Mouse (Mus musculus) cerebellum, adult 18-20 months (tissue): ENCODE measurements around the gene Mbtd1.

Source experiments
- DNase-seq, 2 experiments: peaks; one replicate each; pipeline ENCODE4 v3.0.0; 2021

Mbtd1 gene

DNA sequence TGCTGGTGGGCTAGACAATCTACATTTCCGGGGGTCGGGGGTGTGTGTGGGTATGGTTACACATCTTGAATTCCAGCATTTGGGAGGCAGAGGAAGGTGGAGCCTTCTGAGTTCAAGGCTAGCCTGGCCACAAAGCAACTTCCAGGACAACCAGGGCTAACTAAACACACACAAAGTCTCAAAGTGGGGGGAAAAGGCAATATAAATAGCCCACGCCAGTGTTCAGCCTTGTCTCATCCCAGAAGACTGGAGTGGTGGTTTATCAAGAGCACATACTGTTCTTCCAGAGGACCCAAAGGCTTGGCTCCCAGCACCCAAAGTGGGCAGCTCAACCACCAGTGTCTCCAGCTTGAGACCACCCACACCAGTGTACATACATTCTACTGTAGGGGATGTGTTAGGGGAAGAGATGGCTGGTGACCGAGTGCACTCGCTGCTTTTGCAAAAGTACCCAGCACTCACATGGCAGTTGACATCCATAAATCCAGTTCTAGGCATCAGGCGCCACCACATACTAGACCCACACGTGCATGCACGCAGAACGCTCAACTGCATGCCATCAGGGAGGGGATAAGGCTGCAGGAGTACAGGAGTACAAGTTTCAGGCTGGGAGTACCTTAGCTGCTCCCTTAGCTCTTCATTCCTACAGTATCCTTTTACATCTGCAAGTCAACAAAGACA, 63.4 kb downstream of the Mbtd1 start:
- no peak for DNase-seq

DNA sequence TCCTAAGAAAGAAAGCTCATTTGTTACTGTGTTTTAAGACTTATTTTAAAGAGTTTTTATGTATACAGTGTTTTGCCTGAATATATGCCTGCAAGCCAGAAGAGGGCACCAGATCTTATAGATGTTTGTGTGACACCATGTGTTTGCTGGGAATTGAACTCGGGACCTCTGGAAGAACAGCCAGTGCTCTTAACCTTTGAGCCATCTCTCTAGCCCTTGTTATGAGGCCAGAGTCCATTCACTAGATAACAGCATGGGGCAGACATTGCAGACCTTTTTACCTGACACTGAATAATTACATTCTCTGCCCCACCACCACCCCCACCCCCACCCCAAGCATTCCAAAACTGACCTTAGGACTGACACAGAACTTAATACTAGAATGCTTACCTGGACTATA, 64.4 kb downstream of the Mbtd1 start:
- DNase-seq, result no peak

DNA sequence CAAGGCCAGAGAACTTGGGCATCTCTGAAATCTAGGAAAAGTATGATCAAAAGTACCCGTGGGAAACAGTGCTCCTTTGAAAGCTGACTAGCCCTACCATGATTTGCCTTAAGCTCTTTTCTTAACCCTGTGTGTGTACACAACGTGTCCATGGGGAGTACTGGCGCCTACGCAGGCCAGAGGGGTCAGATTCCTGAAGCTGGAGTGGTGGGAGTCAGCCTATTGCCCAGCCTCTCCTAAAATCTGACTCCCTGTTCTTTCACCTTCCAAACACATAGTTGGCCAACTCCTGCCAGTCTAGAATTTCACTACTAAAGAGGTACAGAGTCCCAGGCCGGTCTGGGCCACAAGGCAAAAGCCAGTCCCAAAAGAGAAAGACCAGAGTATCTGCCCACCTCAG, 66.7 kb downstream of the Mbtd1 start:
- no peak for DNase-seq

GRCm38 (mm10) chr11:93954738-93955255, 69.1 kb downstream of the Mbtd1 start:
- DNase-seq, result peak in 1 of 2 experiments; percentile 16

GRCm38 (mm10) chr11:93955256-93956150, 69.9 kb downstream of the Mbtd1 start:
- peak; percentile 80 to 88 for DNase-seq

- peak; percentile 19 to 30 for DNase-seq
Measured at GRCm38 (mm10) chr11:93956159-93956558, 70.5 kb downstream of the Mbtd1 start, which contains the start of gene Nme2. Nme2 (minus strand) TSS chr11:93956259.

DNA sequence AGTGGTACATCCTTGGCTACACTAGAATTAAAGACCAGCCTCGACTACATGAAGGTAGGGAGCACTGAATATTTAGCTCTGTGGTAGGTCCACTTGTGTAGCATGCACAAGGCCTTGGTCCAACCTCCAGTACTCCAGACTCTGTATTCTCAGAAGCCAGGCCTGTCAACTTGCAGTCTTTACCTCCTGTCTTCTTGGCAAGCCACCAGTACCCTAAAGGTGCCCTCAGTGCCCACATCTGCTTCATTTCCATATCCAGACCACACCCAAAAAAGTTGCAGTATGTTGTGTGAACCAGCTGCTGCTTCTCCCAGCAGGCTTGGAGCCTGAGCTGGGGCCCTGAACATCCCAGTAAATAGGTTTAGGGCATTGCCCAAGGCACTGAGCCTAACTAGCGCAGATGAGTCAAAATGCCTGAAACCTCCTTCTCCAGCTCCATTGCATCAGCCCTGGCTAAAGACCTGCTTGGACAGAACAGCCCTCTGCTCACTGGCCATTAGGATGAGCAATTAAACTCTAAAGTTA, 71.4 kb downstream of the Mbtd1 start:
- DNase-seq, result no peak

DNA sequence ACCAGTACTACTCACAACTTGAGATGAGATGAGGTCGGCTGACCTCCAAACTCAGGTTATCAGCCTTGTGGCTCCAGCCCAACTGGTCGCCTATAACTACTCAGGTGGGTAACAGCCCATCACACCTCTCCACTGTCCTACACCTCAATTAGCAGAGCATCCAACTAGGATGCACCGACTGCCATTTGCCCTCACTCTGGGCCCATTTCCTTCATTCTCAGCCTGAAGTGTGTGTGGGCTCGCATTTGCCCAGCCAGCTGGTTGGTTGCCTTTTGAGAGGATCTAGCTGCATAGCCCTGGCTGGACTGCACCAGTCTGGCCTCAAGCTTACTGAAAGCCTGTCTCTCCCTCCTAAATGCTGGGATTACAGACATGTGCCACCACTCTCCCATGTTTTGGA, 72.1 kb downstream of the Mbtd1 start:
- no peak for DNase-seq

GRCm38 (mm10) chr11:93961482-93961881, 75.8 kb downstream of the Mbtd1 start:
- no peak for DNase-seq

DNA sequence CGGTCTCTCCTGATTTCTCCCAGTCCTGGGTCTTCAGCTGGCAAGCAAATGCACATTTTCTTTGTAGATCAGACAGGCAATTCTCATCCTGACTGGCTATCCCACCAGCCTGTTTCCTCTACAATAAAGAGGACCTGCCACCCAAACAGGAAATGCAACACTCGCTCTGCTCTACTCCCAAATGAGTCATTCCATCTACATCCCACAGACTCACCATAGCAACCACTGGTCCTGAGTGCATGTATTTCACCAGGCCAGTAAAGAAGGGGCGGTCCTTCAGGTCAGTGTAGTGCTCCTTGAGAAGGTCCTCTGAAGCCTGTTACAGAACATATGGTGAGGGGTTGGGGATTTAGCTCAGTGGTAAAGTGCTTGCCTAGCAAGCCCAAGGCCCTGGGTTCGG, 77.4 kb downstream of the Mbtd1 start:
- no peak for DNase-seq

DNA sequence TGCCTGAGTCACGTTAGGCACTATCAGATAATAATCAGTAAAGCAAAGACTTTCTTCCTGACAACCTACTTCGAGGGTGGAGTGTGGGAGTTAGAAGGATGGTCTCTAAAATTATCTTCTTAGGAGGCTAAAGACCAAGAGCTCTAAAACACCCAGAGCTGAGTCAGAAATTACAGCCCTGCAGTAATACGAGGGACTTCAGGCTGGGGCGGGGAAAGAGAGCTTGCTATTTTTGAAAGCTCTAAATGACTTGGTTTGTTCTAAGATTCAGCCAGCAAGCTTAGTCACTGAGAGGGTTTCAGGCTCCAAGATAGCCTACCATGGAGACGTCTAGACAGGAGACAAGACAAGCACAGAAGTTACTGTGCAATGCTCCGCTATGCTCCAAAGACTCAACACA, 79.7 kb downstream of the Mbtd1 start:
- DNase-seq, result no peak

DNA sequence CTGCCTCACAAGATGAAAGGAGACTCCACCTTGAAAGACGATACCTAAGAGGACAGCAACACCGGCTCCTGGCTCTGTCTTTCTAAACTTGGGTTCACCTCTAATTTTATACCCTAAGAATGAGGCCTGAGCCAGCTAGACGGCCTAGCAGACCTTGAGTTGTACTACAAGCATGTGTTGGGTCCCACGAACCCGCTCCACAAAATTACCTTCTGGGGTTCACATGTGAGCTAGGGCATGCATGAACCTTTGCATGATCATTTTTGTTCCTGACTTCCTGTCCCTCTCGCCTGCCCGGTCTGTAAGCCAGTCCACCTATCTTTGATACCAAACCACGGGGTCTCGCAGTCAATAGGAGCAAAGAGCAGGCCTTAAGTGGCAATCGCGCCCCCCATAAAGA, 81.7 kb downstream of the Mbtd1 start:
- peak in 1 of 2 experiments; percentile 25 for DNase-seq

DNA sequence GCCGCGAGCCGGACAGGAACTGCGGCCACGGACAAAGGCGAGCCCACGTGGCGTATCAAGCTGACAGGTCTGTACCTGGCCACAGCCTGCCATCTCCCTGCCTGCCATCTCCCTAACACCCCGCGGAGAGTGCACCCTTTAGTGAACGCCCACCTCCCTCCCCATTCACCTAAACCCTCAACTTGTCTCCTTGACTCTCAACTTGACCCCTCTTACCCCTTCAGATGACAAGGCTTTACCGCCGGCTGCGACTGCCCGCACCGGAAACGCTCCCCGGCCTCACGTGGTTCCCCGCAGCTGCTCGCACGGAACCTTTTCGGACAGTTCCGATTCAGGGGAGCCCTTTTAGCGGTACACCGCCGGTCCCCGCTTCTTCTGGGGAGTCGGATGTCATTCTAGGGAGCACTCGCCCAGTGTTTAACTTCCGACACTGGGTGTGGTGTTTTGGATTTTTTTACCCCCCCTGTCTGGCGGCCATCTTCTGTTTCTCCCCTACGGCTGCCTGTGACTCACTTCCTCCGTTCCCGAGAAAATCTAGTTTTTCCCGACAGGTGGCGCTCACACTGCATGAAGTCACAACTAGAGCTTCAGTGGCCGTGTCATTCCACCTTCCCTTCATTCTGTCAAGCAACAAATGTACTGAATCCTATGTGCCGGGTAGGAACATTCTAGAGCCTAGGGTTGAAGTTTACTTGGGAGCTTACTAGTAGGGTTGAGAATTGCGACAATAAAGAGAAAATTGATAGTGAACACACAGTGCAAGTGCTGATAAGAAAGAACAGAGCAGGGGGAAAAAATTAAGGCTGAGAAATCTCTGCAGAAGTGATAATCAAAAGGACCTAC, 82.6 kb downstream of the Mbtd1 start, which contains the start of the genes Gm20390 and Nme1:
Gene Gm20390, minus strand, starts transcription at position 289 of the 843 bp plus-strand sequence.
Gene Nme1, minus strand, starts transcription at position 517 of the 843 bp plus-strand sequence.
- DNase-seq, result peak; percentile 97

- DNase-seq, result no peak
Measured at GRCm38 (mm10) chr11:93968848-93969128, 83.1 kb downstream of the Mbtd1 start.

DNA sequence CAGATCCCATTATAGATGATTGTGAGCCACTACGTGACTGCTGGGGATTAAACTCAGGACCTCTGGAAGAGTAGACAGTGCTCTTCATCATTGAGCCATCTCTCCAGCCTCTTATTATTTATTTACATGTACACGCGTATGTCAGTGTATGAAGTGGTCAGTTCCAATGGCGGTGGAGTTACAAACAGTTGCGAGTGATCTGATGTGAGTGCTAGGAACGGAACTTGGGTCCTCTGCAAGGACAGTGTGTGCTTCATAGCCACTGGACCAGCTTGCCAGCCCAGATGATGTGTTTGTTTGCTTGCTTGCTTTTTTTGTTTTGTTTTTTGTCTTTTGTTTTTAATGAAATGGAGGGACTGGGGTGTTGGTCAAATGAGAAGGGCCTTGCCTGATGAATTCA, 83.5 kb downstream of the Mbtd1 start:
- DNase-seq, result peak in 1 of 2 experiments; percentile 17

- DNase-seq, result no peak
Measured at GRCm38 (mm10) chr11:93969799-93970198, 84.1 kb downstream of the Mbtd1 start.

DNA sequence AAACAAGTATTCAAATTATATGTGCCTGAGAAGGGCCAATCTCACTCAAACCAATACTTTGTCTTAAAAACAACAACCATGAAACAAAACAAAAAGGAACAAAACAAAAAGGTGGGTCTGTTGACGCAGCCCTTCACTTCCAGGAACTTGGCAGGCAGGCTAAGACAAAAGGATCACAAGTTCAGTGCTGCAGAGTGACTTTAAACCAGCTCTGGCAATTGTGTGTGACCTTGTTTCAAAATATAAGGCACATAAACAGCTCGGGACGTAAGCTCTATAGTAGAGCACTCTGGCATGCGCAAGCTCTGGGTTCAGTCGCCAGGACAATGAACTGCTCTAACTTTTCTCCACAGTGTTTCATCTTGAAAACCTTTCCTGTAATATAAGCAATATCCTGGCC, 87.3 kb downstream of the Mbtd1 start:
- no peak for DNase-seq

- DNase-seq, result no peak
Measured at GRCm38 (mm10) chr11:93979502-93980049, 93.9 kb downstream of the Mbtd1 start.

GRCm38 (mm10) chr11:93984619-93985018, 99.0 kb downstream of the Mbtd1 start:
- no peak for DNase-seq

DNA sequence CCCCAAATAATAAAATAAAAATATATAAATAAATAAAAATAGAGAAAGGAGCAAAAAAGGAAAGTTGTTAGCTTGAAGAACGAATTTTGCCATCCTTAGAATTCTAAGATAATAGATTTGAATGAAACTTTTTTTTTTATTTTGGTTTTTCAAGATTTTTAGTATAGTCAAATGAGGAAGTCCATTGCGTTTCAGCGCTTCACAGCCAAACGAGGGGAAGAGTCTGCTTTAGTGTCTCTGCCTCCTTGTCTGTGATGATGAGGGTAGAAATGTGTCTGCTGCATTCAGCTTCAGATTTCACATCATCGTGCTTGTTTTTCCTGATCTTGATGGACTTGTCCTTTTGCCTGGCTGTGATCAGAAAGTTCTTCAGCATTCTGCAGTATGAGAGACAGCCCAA, 99.6 kb downstream of the Mbtd1 start:
- no peak for DNase-seq

GRCm38 (mm10) chr11:93986298-93986697, 100.6 kb downstream of the Mbtd1 start:
- DNase-seq, result no peak

DNA sequence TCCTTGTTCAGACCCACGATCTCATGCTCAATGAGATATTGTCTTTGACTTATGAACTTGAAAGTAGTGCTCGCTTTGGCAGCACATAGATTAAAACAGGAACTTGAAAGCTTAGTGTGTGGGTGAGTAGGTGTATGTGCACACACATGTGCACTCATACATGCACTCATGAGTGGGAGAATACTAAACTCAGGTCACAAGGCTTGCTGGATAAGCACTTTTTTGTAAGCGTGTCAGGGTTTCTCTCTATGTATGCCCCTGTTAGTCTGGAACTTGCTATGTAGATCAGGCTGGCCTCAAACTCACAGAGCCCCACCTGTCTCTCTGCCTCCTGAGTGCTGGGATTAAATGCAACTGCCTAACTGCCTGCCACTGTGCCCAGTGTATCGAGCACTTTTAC, 101.4 kb downstream of the Mbtd1 start:
- DNase-seq, result no peak
